Mouse (Mus musculus) G1E (cell line): ENCODE measurements at regions not wholly inside any gene's neighbourhood (a gene's known extent, or its start where the extent isn't known, plus 50 kb on each side); places are given as distances from the start of the nearest gene placed in this dataset.

Source experiments
- ATAC-seq: 2 replicates; pipeline ENCODE4 v1.8.0; 2016; ENCODE audit warnings: mild to moderate bottlenecking; ENCODE audit not compliant: insufficient number of reproducible peaks, poor library complexity, low FRiP score, severe bottlenecking; ENCODE audit errors: extremely low read depth
- DNase-seq: peaks from one replicate; pipeline ENCODE4 v3.0.0; 2012; ENCODE audit warnings: low spot score
- H3K27me3 ChIP-seq: 2 replicates; pipeline ENCODE4 v1.6.1; 2012; ENCODE audit warnings: mild to moderate bottlenecking, low read length, inconsistent platforms; ENCODE audit not compliant: insufficient read depth
- H3K36me3 ChIP-seq: replicated peaks from 2 replicates; pipeline ENCODE3; 2012; ENCODE audit warnings: mild to moderate bottlenecking, inconsistent platforms
- H3K4me1 ChIP-seq: 2 replicates; pipeline ENCODE4 v1.6.1; 2012; ENCODE audit warnings: low read depth, low read length, inconsistent platforms, mixed read lengths; ENCODE audit not compliant: insufficient read depth
- H3K4me3 ChIP-seq: 2 replicates; pipeline ENCODE4 v1.5.1; 2012; ENCODE audit warnings: low read depth, mild to moderate bottlenecking, inconsistent platforms, low read length, moderate library complexity, mixed read lengths
- H3K9me3 ChIP-seq: replicated peaks from 2 replicates; pipeline ENCODE4 v1.6.1; 2012; ENCODE audit warnings: inconsistent platforms
- CTCF ChIP-seq: IDR thresholded peaks from 2 replicates; pipeline ENCODE4 v1.5.1; 2012; ENCODE audit warnings: low read depth, low read length, inconsistent platforms, mixed read lengths
- GATA1 ChIP-seq: IDR thresholded peaks from 2 replicates; pipeline ENCODE4 v1.6.1; 2012; ENCODE audit warnings: borderline replicate concordance, low read length, inconsistent platforms, mixed read lengths
- GATA2 ChIP-seq: IDR thresholded peaks from 2 replicates; pipeline ENCODE4 v1.6.1; 2012; ENCODE audit warnings: low read depth, low read length, inconsistent platforms, borderline replicate concordance
- POLR2AphosphoS5 ChIP-seq: IDR thresholded peaks from 2 replicates; pipeline ENCODE4 v1.6.1; 2012; ENCODE audit warnings: low read depth, low read length, inconsistent platforms; ENCODE audit not compliant: insufficient replicate concordance
- TAL1 ChIP-seq: conservative IDR thresholded peaks from 2 replicates; pipeline ENCODE4 v1.6.1; 2012; ENCODE audit warnings: low read depth, low read length, inconsistent platforms, mixed read lengths

DNA sequence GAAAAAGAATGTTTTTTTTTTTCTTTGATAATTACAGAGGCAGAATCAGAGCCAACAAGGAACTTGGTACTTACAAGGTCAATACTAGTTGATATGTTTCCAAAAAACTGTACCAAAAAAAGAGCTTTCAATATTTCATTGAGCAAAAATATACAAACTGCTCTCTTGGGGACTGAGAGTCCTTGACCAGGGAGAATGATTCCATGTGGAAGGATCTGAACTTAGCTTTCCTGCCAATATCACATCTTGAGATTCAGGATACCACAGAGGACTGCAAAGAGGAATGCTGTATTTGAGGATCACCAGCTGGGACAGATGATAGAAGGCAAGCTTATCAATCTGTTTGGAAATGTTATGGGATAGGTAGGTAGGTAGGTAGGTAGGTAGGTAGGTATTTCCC lies 116.6 kb upstream of the Abcb5 start:
- Histone ChIP-seq H3K36me3 (no peaks in the 10 kb centered on the region), H3K4me3 (no peak overlapping the region), H3K27me3 (no peaks in the 10 kb centered on the region), H3K4me1 (no peaks in the 10 kb centered on the region), H3K9me3 (no peaks in the 10 kb centered on the region)
- DNase-seq (no peak), ATAC-seq (no peak)
- TF ChIP-seq GATA2 = no peak
- no peak for TF ChIP-seq POLR2AphosphoS5
- TF ChIP-seq GATA1 = no peak
- TF ChIP-seq CTCF = no peak
- TF ChIP-seq TAL1 = no peak

DNA sequence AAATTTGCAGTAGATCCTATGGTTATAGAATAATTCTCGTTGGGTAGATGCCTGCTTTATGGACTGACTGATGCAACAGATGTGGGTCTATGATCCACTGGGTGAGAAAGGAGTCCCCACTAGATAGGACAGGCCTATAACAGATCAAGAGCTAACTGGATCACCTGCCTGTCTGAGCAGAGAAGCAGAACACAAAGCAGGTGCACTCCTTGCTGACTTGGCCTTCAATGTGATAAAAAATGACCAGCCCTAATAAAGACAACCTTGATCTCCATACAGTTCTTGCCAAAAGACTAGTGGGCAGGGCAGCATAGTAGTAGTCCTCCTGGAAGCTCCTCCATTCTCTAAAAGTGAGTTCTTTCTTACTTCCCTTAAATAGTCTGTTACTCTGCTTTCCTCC lies 109.6 kb upstream of the Abcb5 start:
- no peaks in the 10 kb centered on the region for H3K36me3 ChIP-seq
- no peak for ATAC-seq

DNA sequence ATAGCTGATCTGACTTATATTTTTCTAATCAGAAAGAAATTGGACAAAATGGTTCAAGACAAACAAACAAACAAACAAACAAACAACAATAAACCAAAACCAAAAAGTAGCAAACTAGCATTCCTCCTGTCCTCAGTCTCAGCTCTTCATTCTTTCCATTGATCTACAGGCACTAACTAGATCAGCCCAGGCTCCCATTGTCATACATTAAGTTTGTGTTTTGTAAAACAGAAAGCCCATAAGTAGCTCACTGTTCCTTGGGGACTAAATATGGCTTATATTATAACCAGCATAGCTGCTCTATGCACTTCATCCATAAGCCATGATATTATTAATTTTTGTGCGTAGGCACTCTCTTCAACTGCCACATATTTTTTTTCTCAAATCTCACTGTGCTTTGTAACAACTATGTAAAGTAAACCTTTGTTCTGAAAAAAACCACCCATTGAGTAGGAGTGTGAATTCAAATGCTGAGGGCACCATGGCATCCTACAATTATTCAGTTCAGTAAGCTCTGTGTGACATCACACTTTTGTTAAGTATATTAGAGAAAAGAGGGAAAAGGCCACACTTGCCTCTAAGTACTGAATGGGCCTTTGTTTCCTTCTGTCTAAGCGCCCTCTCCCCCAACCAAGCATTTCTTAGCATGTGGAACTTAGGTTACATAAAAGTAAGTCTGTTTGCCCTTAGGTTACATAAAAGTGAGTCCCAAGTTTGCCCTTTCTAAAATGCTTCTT lies 108.7 kb upstream of the Abcb5 start:
- Histone ChIP-seq H3K4me3 (no peak overlapping the region), H3K9me3 (no peaks in the 10 kb centered on the region), H3K27me3 (no peaks in the 10 kb centered on the region), H3K36me3 (no peaks in the 10 kb centered on the region), H3K4me1 (no peaks in the 10 kb centered on the region)
- ATAC-seq (no peak), DNase-seq (no peak)
- no peak for TF ChIP-seq GATA2
- TF ChIP-seq TAL1 = no peak
- no peak for TF ChIP-seq POLR2AphosphoS5
- no peak for TF ChIP-seq CTCF
- no peak for TF ChIP-seq GATA1

More for the DNA sequence above, 109.6 kb upstream of the Abcb5 start:
- no peaks in the 10 kb centered on the region for H3K27me3 ChIP-seq
- DNase-seq = no peak
- no peaks in the 10 kb centered on the region for H3K4me1 ChIP-seq
- H3K9me3 ChIP-seq = no peaks in the 10 kb centered on the region
- TF ChIP-seq TAL1 = no peak
- TF ChIP-seq GATA2 = no peak
- no peak for TF ChIP-seq GATA1
- no peak for TF ChIP-seq POLR2AphosphoS5
- no peak for TF ChIP-seq CTCF
- no peak overlapping the region for H3K4me3 ChIP-seq

DNA sequence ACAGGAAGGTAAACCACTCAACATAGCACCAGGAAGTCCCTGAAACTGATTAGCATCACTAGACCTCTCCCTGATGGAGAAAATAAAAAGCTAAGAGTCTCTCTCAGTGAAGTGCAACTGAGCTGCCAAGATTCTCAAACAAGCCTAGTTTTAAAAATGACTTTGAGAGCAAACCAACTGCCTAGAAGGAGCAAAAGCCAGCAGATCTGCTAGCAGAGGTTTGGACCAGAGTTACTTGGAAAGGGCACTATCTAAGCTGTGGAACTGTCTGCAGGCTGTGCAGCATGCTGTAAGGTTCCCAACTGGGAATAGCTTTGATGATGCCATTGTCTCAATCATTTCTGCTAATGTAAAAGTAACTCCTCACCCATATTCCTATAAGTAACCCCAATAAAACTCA lies 107.9 kb upstream of the Abcb5 start:
- H3K36me3 ChIP-seq = no peaks in the 10 kb centered on the region
- H3K4me1 ChIP-seq = no peaks in the 10 kb centered on the region
- H3K4me3 ChIP-seq = no peak overlapping the region
- TF ChIP-seq POLR2AphosphoS5 = no peak
- TF ChIP-seq TAL1 = no peak
- no peak for TF ChIP-seq GATA1
- TF ChIP-seq GATA2 = no peak
- no peak for TF ChIP-seq CTCF
- H3K9me3 ChIP-seq = no peaks in the 10 kb centered on the region
- DNase-seq = no peak
- H3K27me3 ChIP-seq = no peaks in the 10 kb centered on the region
- no peak for ATAC-seq

DNA sequence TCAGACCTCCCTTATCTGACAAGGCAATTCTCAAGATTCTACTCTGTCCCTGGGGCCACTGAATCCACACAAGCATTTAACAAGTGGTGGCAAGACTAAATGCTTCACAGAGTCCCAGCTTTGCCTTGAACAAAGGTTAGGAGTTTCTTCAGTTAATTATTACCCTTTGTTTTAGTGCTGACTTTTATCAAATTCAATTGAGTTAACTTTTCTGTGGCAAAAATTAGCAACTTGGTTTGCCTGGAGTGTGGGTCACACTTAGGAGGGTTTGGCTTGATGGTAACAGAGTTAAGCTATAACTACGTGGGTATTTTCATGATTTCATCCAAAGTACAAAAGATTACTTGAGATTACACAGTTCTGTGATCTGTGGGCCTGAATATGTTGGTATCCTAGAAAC lies 104.7 kb upstream of the Abcb5 start:
- no peak overlapping the region for H3K4me3 ChIP-seq
- DNase-seq (no peak), ATAC-seq (no peak)
- H3K4me1 ChIP-seq = no peaks in the 10 kb centered on the region; the same call in 1 of the 2 replicates
- no peak for TF ChIP-seq TAL1
- TF ChIP-seq GATA2 = no peak
- no peak for TF ChIP-seq POLR2AphosphoS5
- TF ChIP-seq CTCF = no peak
- no peak for TF ChIP-seq GATA1
- no peaks in the 10 kb centered on the region for H3K36me3 ChIP-seq
- no peaks in the 10 kb centered on the region for H3K9me3 ChIP-seq
- no peaks in the 10 kb centered on the region; the same call in 1 of the 2 replicates for H3K27me3 ChIP-seq

DNA sequence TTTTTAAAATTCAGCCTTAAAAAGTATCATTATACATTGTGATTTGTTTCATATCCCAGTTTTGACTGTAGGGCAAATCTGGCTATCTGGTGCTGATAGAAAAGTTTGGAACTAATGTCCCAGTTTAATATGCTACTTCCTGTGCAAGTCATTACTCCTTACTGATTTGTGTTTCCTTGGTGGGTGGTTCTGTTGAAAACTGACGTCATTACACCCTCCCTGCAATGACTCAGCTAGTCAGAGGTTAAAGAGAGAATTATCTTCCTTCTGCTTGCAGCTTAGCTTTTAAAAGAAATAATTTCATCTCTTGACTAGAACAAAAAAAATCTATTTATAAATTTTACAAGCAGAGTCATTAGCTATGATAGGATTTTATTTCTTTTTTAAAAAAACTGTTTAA lies 104.2 kb upstream of the Abcb5 start:
- H3K27me3 ChIP-seq = no peaks in the 10 kb centered on the region; the same call in 1 of the 2 replicates
- H3K4me3 ChIP-seq = no peak overlapping the region
- no peaks in the 10 kb centered on the region for H3K9me3 ChIP-seq
- TF ChIP-seq GATA1 (no peak), POLR2AphosphoS5 (no peak), GATA2 (no peak), TAL1 (no peak), CTCF (no peak)
- ATAC-seq = no peak
- no peak for DNase-seq
- no peaks in the 10 kb centered on the region for H3K36me3 ChIP-seq
- H3K4me1 ChIP-seq = no peaks in the 10 kb centered on the region; the same call in 1 of the 2 replicates

DNA sequence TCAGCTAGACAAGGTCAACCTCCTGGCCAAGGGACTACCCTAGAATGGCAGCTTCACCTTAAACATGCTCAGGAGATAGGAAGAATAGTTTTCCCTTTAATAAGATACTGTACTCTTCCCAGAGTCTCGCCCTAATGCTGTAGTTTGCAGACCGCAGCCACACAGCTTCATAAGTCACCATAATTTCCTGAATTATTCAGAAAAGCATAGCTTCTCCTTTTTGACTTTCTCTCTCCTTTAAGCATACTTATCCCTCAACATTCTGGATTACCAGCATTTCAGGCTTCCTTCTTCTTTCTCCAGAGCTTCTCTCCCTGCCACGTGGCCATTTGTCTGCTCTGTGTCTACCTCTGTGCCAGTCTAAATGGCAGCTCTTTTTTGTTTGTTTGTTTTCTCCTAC lies 103.5 kb upstream of the Abcb5 start:
- Histone ChIP-seq H3K27me3 (no peaks in the 10 kb centered on the region; the same call in 1 of the 2 replicates), H3K36me3 (no peaks in the 10 kb centered on the region), H3K4me3 (no peak overlapping the region), H3K4me1 (no peaks in the 10 kb centered on the region; the same call in 1 of the 2 replicates), H3K9me3 (no peaks in the 10 kb centered on the region)
- ATAC-seq (no peak), DNase-seq (no peak)
- TF ChIP-seq POLR2AphosphoS5 (no peak), TAL1 (no peak), GATA2 (no peak), CTCF (no peak), GATA1 (no peak)
